Mouse (Mus musculus) CH12.LX (cell line): ENCODE measurements around the gene D630003M21Rik.

ENCODE experiments used
- BHLHE40 ChIP-seq: IDR thresholded peaks from 2 replicates; pipeline ENCODE4 v1.6.1; 2011; ENCODE audit warnings: mild to moderate bottlenecking, low read depth, low read length, improper control_type of control experiment
- CHD1 ChIP-seq: IDR thresholded peaks from 2 replicates; pipeline ENCODE4 v1.6.1; 2012; ENCODE audit warnings: low read depth, low read length, improper control_type of control experiment, inconsistent platforms
- CHD2 ChIP-seq: IDR thresholded peaks from 2 replicates; pipeline ENCODE4 v1.6.1; 2011; ENCODE audit warnings: low read length, improper control_type of control experiment
- CTCF ChIP-seq, 2 experiments: IDR thresholded peaks in 1 of 2; conservative IDR thresholded peaks in 1 of 2; 2 replicates each; pipeline ENCODE4 v1.5.1; 2011 to 2012; ENCODE audit warnings: low read depth in 2 of 2, low read length in 2 of 2, improper control_type of control experiment in 1 of 2, inconsistent platforms in 1 of 2, mild to moderate bottlenecking in 1 of 2, moderate library complexity in 1 of 2
- EP300 ChIP-seq: IDR thresholded peaks from 2 replicates; pipeline ENCODE4 v1.6.1; 2011; ENCODE audit warnings: low read length, improper control_type of control experiment
- MXI1 ChIP-seq: IDR thresholded peaks from 2 replicates; pipeline ENCODE4 v1.6.1; 2011; ENCODE audit warnings: mild to moderate bottlenecking, low read depth, low read length, improper control_type of control experiment
- NELFE ChIP-seq: IDR thresholded peaks from 2 replicates; pipeline ENCODE4 v1.6.1; 2011; ENCODE audit warnings: low read depth, low read length, improper control_type of control experiment
- NRF1 ChIP-seq: IDR thresholded peaks from 2 replicates; pipeline ENCODE4 v1.6.1; 2014; ENCODE audit warnings: low read depth, mild to moderate bottlenecking, inconsistent platforms, low read length, improper control_type of control experiment, moderate library complexity
- POLR2A ChIP-seq: IDR thresholded peaks from 2 replicates; pipeline ENCODE4 v1.6.1; 2011; ENCODE audit warnings: low read depth, mild to moderate bottlenecking, improper control_type of control experiment, low read length
- POLR2AphosphoS2 ChIP-seq: IDR thresholded peaks from 2 replicates; pipeline ENCODE4 v1.6.1; 2011; ENCODE audit warnings: low read depth, low read length, improper control_type of control experiment
- SMC3 ChIP-seq: IDR thresholded peaks from 2 replicates; pipeline ENCODE4 v1.6.1; 2011; ENCODE audit warnings: low read depth, low read length, improper control_type of control experiment
- TBP ChIP-seq: conservative IDR thresholded peaks from 2 replicates; pipeline ENCODE4 v1.6.1; 2011; ENCODE audit warnings: low read depth, low read length, improper control_type of control experiment
- ZNF384 ChIP-seq: IDR thresholded peaks from 2 replicates; pipeline ENCODE4 v1.6.1; 2012; ENCODE audit warnings: low read depth, low read length, improper control_type of control experiment, inconsistent platforms

- TF ChIP-seq ZNF384 (no peak), TBP (no peak), POLR2AphosphoS2 (no peak), CTCF (conservative IDR thresholded peaks at IDR 0.05 in 1 of 2, IDR thresholded peaks at IDR 0.05 in 1 of 2; ENCODE audit: low read depth in 2 of 2, low read length in 2 of 2) (no peak), CHD1 (no peak), POLR2A (no peak), NELFE (no peak), EP300 (no peak), MXI1 (no peak), NRF1 (no peak), SMC3 (no peak), BHLHE40 (no peak), CHD2 (no peak)
Observed at GRCm38 (mm10) chr2:158232414-158232813, 3.4 kb upstream of the D630003M21Rik start.
